Mouse (Mus musculus) mature B cell (primary cell): ENCODE measurements around the gene Cdk14.

Source experiments
- in situ Hi-C: fragments of 300-500 bp; cut with MboI; formaldehyde crosslinking; loops from 2 replicates; pipeline ENCODE4 v1.14.3; 2019

The Cdk14 gene

DNA sequence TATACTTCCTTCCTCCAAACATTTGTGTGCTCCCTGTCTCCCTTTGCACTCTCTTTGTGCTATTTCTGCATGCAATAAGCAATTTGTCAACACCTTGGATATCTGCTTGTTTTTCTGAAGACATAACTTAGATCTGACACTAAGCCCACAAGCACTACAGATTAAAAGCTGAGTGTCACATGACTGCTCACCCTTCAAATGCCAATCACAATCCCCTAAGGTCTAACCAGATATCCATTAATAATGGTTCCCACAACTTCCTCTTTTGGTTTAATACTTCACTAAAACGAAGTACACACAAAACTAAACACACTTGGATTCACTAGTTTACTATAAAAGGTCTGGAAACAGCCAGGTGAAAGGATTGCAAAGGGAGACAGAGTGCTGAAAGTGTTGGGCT, 348.6 kb downstream of the Cdk14 start:
- in situ Hi-C loops = no loop called here

DNA sequence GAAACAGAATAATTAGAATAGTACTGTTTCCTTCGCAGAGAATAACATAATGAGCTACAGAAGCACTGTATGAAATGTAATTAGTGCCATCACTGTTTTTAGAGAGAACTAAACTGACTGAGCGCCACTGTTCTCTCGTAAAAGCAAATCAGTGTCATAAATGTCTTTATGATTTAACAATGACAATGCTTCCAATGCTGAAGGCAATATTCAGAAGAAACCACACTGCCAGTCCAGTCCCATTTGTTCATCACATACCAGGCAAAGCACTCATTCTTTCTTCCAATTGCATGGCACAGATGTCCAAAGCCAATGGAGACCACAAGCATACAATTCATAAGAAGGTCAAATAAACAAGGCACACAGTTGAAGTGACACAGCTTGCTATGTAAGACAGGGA, 355.4 kb downstream of the Cdk14 start:
- in situ Hi-C loops = no loop called here

DNA sequence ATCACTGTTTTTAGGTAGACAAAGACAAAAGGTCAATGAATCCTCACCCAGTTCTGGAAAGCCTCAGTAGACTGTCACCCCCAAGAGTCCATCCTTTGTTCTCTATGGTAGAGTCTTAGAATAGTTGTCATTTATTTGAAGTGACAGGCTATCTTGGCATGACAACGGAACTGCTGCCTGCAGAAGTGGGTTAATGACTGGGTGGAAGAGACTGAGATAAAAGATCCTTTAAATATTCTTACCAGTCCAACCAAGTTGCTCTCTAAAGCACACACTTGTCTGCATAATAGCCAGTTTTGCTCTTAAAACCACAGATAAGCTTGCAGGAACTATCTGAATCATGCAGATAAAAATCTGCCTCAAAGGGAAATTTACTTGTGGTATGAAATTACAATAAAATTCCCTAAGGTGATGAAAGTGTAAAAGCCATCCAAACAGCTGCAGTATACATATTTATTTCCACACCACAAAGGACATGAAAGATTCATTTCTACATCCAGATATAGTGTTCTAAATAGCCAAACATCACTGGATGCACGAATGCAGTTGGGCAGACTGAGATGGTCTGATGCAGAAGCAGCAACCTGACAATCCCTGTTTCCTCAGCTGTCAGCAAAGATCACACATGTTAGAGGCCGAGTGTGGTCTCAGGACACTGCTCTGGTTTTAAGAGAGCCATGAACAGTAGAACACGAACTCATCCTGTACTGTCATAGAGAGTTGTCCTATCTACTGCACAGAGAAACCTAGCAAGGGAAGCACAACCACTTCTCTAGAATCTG, 363.8 kb downstream of the Cdk14 start:
- in situ Hi-C loops = no loop called here

DNA sequence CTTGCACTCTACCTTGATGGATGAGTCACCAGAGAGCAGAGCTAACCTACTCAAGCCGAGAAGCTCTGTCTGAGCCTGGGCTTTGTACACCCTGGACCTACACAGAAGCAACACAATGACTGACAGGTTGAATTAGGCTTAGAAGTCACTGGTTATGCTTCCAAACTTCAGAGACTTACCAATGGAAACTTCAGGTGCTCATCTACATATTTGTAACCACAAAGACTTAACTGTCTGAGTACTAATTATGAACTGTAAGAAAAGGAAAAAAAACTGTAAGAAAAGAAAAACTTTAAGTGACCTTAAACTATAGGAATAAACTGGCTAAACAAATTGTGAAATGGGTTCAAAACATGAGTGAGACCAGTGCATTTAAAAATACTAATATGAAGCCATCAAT, 364.6 kb downstream of the Cdk14 start:
- in situ Hi-C loops = no loop called here

DNA sequence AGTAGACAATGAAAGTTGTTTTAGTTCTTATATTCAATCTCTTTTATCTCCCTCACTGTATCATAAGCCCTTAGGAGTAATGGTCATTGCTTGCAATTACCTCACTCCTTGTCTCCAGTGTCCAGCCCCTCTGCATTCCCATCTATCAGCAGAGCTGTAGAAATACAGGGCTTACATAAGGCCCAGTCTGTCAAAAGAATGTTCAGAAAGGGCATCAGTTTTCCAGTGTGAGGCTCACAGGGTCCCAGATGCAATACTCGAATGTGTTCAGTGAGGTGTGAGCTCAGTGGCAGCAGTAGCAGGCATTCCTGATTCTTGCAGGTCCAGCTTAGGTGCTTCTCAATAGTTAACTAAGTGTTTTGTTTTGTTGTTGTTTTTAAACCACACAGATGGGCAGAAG, 365.8 kb downstream of the Cdk14 start:
- in situ Hi-C loops = no loop called here

DNA sequence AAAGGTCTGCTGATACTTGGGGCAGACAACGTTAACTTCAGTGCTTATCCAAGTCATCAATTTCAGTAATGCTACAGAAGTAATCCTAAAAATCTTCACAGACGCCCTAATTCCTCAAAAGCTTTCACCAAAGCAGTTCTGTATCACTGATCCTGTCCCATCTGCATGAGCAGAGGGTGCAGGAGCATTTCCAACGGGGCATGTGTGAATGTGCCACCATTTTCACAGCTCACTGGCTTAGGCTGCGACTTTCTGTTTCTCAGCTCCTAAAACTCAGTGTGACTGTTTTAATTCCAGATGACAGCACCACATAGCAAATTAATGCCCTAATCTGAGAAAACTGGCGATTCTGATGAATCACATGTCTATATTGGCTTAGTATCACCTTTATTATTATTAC, 375.8 kb downstream of the Cdk14 start:
- in situ Hi-C loops = no loop called here

DNA sequence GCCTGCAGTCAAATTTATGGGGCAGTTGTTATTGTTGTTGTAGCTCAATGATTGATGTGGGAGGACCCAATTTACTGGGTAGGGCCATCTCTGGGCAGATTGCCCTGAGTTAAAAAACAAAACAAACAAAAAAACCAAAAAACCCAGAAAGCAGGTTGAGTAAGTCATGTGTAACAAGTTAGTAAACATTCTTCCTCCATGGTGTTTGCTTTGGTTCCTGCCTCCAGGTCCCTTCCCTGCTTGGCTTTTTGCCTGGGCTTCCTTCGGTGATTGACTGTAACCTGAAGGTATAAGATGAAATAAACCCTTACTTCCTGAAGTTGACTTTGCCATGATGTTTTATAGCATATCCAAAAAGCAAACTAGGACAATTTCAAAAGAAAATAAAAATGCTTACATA, 377.4 kb downstream of the Cdk14 start:
- in situ Hi-C loops = no loop called here

DNA sequence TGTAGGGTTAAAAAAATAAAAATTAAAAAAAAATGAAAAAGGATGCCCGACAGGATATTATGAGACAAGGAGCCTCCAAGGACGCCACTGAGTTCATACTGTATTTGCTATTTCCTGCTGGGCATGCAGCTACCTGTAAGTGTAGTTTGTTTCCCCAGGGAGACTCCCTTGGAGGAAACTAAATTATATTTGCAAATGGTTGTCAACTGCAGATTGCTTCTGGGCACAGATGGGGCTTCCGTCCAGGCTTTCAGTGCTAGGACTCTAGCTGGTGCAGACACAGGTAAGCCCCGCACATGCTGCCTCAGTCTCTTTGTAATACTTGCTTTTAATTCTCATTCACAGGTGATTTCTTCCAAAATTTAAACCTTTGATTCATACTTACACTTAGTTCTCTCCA, 378.6 kb downstream of the Cdk14 start:
- in situ Hi-C loops = no loop called here

DNA sequence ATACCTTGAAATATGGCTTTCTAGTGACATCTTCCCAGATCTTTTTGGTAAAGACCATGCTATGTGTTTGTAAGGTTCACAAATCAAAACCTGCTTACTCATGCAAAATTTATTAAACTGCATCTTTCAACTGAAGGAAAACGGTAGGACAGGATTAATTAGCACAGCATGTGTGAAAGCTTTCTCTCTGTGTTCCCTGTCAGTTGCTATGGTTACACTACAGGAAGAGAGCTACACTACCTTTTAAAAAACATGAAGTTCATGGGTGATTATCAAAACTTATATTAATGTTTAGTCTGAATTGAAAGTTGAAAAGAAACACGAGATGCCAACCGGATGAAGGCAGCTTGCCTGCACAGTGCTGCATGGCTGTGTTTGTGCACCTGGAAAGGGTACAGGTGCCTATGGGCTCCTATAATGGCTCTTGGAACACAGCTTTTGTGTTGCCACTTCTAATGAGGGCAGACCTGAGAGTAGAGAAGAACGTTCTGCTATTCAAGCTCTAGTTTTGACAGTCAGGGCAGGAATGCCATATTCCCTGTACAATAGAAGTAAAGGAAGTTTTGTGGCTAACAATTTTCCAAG, 380.3 kb downstream of the Cdk14 start:
- in situ Hi-C loops = no loop called here

DNA sequence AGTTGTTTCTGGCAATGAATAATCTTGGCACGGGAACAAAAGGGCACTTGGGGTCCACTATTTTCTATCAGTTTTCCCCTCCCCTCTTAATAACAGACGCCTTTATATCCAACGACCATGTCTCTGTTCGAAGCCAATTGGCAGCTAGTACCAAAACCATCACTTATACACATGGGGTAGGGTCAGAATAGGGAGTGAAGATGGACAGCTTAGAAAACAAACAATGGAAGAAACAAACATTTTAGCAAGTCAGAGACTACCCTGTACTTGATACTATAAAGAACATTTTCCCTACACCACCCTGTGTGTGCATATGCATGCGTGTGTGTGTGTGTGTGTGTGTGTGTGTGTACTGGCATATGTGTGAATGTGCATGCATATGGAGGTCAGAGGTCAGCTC, 386.7 kb downstream of the Cdk14 start:
- in situ Hi-C loops = no loop called here

DNA sequence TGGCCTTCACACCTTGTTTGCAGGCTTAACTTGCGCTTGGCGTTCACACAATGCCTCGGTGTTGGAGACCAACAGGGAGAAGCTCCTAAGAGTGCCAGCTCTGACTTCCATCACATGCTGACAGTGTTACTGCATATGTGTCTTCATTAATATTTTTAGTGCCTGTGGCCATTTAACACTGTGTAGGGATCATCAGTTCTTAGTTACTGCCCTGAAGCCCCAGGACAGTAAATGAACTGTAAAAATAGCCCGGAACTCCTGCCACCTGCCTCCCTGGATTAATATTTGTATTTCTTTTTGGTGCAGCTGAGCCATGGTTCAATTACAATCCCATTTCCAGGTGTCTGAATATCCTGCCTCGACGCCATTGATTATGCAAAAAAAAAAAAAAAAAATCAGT, 387.3 kb downstream of the Cdk14 start:
- in situ Hi-C loops = no loop called here

DNA sequence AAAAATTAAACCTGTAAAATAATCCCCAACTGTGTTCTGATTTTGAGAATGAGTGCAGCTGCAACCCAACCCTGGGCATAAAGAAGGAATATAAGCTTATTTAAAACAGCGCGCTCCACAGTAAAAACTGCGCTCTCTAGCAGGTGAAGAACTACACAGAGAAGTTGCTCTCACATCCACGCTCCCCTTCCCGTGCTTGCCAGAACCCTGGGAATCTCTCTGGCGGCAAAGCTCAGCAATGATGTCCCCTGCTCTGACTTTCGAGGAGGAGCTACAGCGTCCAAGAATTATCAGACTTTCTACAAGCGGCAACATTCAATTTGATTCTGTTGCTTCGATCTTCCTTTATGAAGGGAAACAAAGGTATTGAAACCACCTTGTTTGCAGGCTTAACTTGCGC, 387.7 kb downstream of the Cdk14 start:
- in situ Hi-C loops = no loop called here

DNA sequence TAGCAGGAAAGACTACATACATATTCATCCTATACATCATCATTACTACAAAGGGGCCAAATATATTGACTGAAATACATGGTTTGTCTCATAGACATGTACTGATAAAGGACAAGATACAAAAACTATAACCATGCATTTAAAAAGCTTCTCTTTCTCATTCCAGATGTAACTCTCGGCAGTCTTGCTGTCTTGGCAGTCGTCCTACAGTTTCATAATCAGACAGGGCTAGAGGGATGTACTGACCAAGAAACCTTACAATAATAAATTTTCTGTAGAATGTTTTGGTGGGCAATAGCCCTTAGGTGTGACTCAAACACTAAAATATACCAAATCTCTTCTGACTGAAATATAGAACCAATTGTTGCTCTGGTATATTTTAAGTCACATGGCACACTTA, 389.7 kb downstream of the Cdk14 start:
- in situ Hi-C loops = no loop called here

DNA sequence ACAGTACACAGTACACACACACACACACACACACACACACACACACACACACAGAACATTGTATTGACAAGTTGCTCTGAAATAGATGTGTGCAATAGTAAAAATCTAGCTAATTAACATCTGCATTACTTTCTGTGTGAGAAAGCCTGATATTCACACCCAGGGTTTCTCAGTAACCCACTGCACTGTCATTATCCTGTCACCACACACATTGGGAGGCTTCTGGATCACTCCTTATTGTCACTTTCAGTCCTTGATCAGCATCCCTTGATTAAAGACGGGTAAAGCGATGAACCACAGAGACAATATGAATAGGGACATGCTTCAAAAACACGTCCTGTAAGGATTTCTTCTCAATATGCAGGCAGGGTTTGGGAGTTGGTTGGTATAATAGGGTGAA, 401.2 kb downstream of the Cdk14 start:
- in situ Hi-C loops = no loop called here

DNA sequence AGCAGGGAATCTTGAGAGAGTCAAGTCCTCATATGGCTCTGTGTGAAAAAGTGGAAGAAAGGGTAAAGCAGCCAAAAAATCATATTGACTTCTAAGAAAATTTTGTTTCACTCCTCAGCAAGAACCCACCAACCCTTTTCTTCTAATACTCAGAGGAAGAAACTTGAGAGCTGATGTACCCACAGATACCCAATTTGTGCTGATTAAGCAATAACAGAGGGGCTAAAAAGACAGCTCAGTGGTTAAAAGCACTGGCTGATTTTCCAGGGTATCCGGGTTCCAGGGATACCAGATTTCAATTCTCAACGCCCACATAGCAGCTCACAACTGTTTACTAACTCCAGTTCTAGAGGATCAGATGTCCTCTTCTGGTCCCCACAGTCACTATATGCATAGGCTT, 401.9 kb downstream of the Cdk14 start:
- in situ Hi-C loops = no loop called here

DNA sequence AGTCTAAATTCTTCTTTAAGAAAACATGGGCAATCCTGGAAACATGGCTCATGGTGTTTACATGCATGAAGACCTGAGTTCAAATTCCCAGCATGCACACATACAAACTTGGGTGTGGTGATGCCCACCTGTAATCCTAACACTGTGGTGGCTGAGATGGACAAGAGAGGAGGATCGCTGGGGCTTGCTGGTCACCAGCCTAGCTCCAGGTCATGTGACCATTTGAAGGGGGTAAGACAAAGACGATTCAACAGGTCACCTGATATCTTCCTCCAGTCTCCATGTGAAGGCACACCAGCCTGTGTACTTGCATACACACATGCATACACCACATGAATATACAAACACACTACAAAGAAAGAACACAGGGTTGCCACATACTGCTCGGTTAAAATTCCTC, 406.3 kb downstream of the Cdk14 start:
- in situ Hi-C loops = no loop called here

DNA sequence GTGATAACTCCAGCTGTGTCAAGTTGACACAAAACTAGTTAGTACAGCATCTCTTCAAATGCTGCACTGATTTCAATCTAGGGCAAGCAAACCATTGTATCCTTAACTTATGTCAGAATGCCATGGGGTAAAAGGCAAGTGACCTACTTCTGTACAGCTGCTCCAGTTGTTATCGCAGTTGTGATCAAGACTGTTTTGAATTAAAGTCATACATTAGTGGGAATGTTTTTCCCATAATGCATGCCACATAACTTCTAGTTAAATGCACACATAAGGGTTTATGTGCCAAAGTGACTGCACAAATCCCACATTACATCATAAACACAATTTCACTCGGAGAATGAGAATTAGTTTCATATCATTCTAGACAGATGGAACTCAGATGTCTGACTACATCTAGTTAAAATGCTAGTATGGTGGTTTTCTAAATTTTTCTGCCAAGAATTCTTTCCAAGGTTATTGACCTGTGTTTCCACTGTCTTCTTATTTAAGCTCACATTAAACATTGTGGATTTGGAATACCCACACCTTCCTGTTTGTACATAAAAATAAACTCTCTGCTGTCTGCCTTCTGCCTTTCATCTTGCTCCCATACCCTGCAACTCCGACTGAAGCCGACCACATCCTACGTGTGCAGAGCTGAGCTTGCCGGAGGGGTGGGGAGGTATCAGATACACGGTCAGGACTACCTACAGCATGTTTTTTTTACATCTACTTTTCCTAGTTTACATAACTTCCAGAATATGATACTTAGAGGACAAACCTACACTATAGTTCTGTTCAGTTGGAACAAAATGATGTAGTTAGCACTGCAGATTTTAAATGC, 407.4 kb downstream of the Cdk14 start:
- in situ Hi-C loops = no loop called here

DNA sequence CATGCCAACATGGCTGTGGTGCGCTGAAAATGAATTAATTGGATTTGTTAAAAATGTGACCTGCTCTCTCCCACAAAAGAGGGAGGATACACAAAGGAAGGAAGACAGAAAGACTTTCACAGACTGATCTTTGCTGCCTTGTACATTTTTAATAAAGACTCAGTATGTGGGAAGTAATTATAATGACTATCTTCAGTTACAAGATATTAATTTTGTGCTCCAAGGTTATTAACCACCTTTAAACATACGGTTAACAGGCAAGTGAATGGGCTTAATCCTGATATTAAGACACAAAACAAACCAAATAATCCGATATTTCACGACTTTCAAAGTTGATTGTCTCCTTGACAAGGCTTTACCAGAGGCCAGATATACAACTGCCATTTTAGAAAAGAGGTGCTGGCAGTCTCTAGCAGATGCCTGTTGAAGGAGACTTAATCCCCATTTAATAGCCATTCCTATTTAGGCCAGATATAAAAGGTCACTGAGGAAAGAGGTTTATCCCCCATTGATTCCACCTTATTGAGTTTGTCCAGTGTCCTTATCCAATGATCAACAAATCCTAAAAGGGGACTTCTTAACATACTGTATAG, 411.9 kb downstream of the Cdk14 start:
- in situ Hi-C loops = no loop called here

DNA sequence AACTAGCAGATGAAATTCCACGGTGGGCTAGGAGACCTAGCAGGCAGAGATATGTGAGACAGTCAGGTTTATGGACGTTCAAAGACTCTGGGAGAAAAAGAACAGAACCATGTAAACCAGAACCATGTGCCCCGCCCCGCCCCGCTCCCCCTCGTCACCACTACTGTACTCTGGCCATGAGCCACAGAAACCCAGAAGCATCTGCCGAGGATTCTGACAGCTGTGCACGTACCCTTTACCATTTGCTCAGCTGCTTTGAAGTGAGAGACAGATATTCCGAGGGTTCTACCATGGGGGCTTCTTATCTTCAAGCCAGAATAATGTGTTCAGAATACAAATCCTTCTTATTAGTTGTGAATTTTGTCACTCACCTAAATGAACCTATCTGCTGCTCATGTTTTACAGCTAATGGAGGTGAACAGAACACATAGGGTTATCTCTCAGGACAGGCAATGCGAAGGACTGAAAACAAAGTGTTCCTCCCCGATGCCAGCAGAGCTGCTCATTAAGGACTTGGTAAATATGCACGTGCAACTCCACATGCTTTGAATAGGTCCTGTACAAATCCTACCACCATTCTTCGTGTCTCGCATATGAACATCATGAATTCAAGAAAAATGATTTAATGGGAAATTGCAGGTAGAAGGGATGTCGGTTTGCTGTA, 412.5 kb downstream of the Cdk14 start:
- in situ Hi-C loops = no loop called here

DNA sequence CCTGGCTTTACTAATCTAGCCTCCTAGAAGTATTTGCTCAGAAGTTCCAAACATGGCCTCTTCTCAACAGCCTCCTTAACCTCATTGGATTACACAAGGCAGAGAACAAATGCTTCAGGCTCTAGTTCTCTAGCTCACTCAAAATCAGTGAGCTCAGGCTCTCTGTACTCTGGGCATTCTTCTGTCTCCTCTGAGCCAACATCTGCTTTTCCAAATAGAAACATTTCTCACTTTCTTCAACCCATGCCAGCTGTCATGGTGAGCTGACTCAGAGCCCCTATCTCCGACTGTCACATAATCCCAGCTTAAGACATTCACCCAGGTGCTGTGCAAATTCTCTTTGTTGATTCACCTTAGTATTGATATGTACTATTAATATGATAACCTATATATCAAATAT, 414.5 kb downstream of the Cdk14 start:
- in situ Hi-C loops = no loop called here

DNA sequence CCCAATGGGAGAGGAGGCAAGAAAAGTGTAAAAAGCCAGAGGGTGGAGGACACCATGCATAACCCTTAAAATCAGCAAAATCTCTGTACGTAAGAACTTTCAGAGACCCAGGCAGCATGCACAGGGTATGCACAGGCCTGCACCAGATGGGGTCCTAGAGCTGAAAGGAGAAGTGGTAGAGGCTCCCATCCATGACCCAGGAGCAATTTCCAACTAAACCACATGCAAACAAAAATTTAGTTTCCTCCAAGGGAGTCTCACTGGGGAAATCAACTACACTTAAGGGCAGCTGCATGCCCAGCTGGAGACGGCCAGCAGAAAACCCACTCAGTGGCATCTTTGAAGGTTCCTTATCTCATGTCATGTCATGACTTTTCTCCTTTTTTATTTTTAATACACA, 415.4 kb downstream of the Cdk14 start:
- in situ Hi-C loops = no loop called here

DNA sequence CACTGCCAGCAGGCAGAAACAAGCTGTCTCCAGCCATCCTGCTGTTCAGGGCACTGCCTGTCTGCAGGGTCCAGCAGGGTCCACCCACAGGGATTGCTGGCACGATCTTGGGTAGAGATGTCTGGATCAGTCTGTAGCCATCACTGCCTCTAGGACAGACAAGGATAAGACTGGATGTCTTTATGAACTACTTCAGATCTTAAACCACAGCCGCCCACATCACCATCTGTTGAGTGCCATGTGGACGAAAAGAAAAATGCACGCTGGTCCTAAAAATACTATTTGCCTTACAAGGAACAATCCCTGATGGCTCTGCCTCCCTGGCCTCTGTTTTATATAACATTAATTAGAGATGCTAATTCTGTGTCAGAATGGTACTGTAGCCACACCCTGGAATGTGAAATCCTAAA, 426.9 kb downstream of the Cdk14 start:
- in situ Hi-C loops = no loop called here
